ENCODE assay signal across 9 mouse cellular contexts in genomic region chr12:79975466-79976239, GRCm38 (mm10).
DNase-seq lines count a peak whose midpoint lies in the region; ATAC-seq and TF ChIP-seq lines count a peak whose summit lies in the region.
"Had no signal": no experiment of that assay in that cellular context is flagged by ENCODE, and none has a peak within 500 bp of the region (broad histone marks: within the 10 kb centered on the region; RNA-seq: fewer than 3 reads in every experiment).

No protein-coding gene starts in this region.

- H3K4me2 ChIP-seq in heart, embryonic 12.5 days: no peak overlapping the region
- H3K4me2 ChIP-seq in neural tube, embryonic 11.5 days (ENCODE audit: low read depth): no peak overlapping the region
- H3K4me2 ChIP-seq in hindbrain, postnatal 0 days (ENCODE audit: low read depth, low read length): no peak overlapping the region
- H3K4me2 ChIP-seq in stomach, postnatal 0 days (replicated peaks; ENCODE audit: low read depth): no peak overlapping the region

- intact Hi-C loops in heart, postnatal 36 days (cut with DNase I): no loop called here
- intact Hi-C loops in left cerebral cortex, postnatal 10 days (cut with DNase I): loop anchor here (5.0 kb wide), 1 partner anchor 87 kb away; no protein-coding TSS in a partner anchor

- TF ChIP-seq EP300 in stomach, postnatal 0 days (optimal IDR thresholded peaks at IDR 0.05): no peak

- DNase-seq in heart, postnatal 36 days: no peak
- DNase-seq in neural tube, embryonic 11.5 days (ENCODE audit: low spot score): no peak
- DNase-seq in neural tube, embryonic 10.5 days (ENCODE audit: extremely low spot score, low spot score): no peak
- no peak for DNase-seq in hindbrain, postnatal 0 days (ENCODE audit: low spot score)
- DNase-seq in stomach, postnatal 0 days (ENCODE audit: low spot score): no peak
- no peak for DNase-seq in left cerebral cortex, postnatal 10 days (ENCODE audit: extremely low spot score in 1 of 2, low spot score in 2 of 2)

- no peak overlapping the region for H3K9ac ChIP-seq in heart, embryonic 12.5 days
- no peak overlapping the region for H3K9ac ChIP-seq in neural tube, embryonic 11.5 days (ENCODE audit: low read length)
- H3K9ac ChIP-seq in hindbrain, postnatal 0 days (replicated peaks; ENCODE audit: low read length): no peak overlapping the region
- H3K9ac ChIP-seq in stomach, postnatal 0 days (ENCODE audit: low read length): 0 out of 2 replicates have a peak overlapping the region, but pooled peaks have one; percentile 41

- no peak for ATAC-seq in heart, embryonic 12.5 days (ENCODE audit: insufficient number of reproducible peaks, low FRiP score)
- no peak for ATAC-seq in neural tube, embryonic 11.5 days (ENCODE audit: insufficient read depth, low FRiP score, low TSS enrichment)
- ATAC-seq in hindbrain, postnatal 0 days: no peak
- peak; percentile 60; the same call in 1 of the 2 replicates for ATAC-seq in stomach, postnatal 0 days (ENCODE audit: low FRiP score, low TSS enrichment)
- ATAC-seq in granulocyte monocyte progenitor cell, adult 5-6 weeks (replicated peaks; ENCODE audit: poor library complexity, severe bottlenecking): no peak

- peak overlapping the region; percentile 49 for H3K27ac ChIP-seq in heart, embryonic 12.5 days (ENCODE audit: poor library complexity, severe bottlenecking)
- H3K27ac ChIP-seq in neural tube, embryonic 11.5 days (ENCODE audit: low read depth, low read length): 0 out of 2 replicates have a peak overlapping the region, but pooled peaks have one; percentile 29
- H3K27ac ChIP-seq in hindbrain, postnatal 0 days: peak overlapping the region; percentile 26; the same call in 1 of the 2 replicates
- H3K27ac ChIP-seq in stomach, postnatal 0 days (replicated peaks): peak overlapping the region; percentile 86

- no peak for TF ChIP-seq CTCF in hindbrain, postnatal 0 days (IDR thresholded peaks at IDR 0.05; ENCODE audit: low read depth)
- TF ChIP-seq CTCF in stomach, postnatal 0 days (IDR thresholded peaks at IDR 0.05; ENCODE audit: low read depth): no peak

- no peaks in the 10 kb centered on the region for H3K36me3 ChIP-seq in heart, embryonic 12.5 days
- H3K36me3 ChIP-seq in neural tube, embryonic 11.5 days (ENCODE audit: control insufficient read depth, insufficient read depth, low read length): no peaks in the 10 kb centered on the region
- H3K36me3 ChIP-seq in hindbrain, postnatal 0 days (ENCODE audit: insufficient read depth, low read length): no peaks in the 10 kb centered on the region
- H3K36me3 ChIP-seq in stomach, postnatal 0 days (ENCODE audit: control insufficient read depth, insufficient read depth, low read length): no peaks in the 10 kb centered on the region
- H3K36me3 ChIP-seq: G1E had no signal

- 48% methylated on average over 9 of the region's 9 CpGs for WGBS in heart, embryonic 12.5 days
- WGBS in neural tube, embryonic 11.5 days: 53% methylated on average over 9 of the region's 9 CpGs
- WGBS in hindbrain, postnatal 0 days: 63% methylated on average over 9 of the region's 9 CpGs
- WGBS in stomach, postnatal 0 days: 44% methylated on average over 9 of the region's 9 CpGs

- peaks cover 40% of the 10 kb centered on the region for H3K4me1 ChIP-seq in heart, embryonic 12.5 days (replicated peaks)
- peaks cover 20% of the 10 kb centered on the region for H3K4me1 ChIP-seq in neural tube, embryonic 11.5 days (ENCODE audit: control insufficient read depth, insufficient read depth, low read length)
- 0 out of 2 replicates have a peak, but pooled peaks cover 7% of the 10 kb centered on the region for H3K4me1 ChIP-seq in hindbrain, postnatal 0 days (ENCODE audit: insufficient read depth, low read length)
- peaks cover 6% of the 10 kb centered on the region; the same call in 1 of the 2 replicates for H3K4me1 ChIP-seq in stomach, postnatal 0 days (replicated peaks; ENCODE audit: control insufficient read depth, insufficient read depth)

- no peaks in the 10 kb centered on the region for H3K27me3 ChIP-seq in heart, embryonic 12.5 days (replicated peaks)
- H3K27me3 ChIP-seq in neural tube, embryonic 11.5 days (ENCODE audit: control insufficient read depth, insufficient read depth, low read length): no peaks in the 10 kb centered on the region
- no peaks in the 10 kb centered on the region for H3K27me3 ChIP-seq in hindbrain, postnatal 0 days (ENCODE audit: insufficient read depth, low read length)
- no peaks in the 10 kb centered on the region for H3K27me3 ChIP-seq in stomach, postnatal 0 days (ENCODE audit: control insufficient read depth, insufficient read depth, low read length)

- 0 out of 2 replicates have a peak, but pooled peaks cover 2% of the 10 kb centered on the region for H3K9me3 ChIP-seq in heart, embryonic 12.5 days (replicated peaks)
- no peaks in the 10 kb centered on the region for H3K9me3 ChIP-seq in neural tube, embryonic 11.5 days (ENCODE audit: control insufficient read depth, low read length)
- H3K9me3 ChIP-seq in hindbrain, postnatal 0 days (ENCODE audit: low read length): no peaks in the 10 kb centered on the region
- H3K9me3 ChIP-seq in stomach, postnatal 0 days (ENCODE audit: control insufficient read depth, low read length): no peaks in the 10 kb centered on the region

- H3K4me3 ChIP-seq in heart, embryonic 12.5 days: no peak overlapping the region
- H3K4me3 ChIP-seq in neural tube, embryonic 11.5 days (ENCODE audit: low read depth, low read length): no peak overlapping the region
- no peak overlapping the region for H3K4me3 ChIP-seq in hindbrain, postnatal 0 days (ENCODE audit: low read length)
- H3K4me3 ChIP-seq in stomach, postnatal 0 days (ENCODE audit: low read depth, low read length): no peak overlapping the region

Comparison
In these comparisons a context has a peak if more than half of its experiments do, and no peak if none do; other contexts are left out.
1. H3K27ac ChIP-seq: peak in every context shown above with its lines; median percentile 86 in stomach, postnatal 0 days; 49 in heart, embryonic 12.5 days; 29 in neural tube, embryonic 11.5 days; 26 in hindbrain, postnatal 0 days.